Mouse (Mus musculus): ENCODE results near the gene Zfp775.

DNA sequence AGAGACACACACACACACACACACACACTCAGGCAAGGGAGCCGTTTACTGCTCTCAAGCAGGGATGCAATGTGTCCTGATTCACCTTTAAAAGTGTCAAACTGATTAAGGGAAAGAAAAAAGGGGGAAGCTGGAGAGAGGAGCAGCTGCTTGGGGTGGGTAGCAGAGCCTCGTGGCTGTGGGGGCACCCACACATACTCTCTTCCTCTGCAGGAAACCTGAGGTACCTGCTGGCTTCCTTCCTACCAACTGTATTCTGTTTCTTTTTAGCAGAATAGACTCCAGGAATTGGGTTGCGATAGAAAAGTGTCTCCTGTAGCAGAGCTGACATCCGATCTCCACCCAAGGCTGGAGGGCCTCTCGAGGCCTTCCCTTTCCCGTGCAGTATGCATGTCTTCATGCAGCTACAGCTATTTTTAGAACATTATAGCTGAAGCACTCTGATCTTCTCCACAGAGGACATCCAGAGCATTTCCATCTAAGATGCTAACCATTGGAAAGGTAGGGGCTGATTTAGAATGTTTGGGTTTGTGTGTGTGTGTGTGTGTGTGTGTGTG lies 12.6 kb upstream of the Zfp775 start, which contains the start of gene Gm45021:
- TF ChIP-seq GATA1 (IDR thresholded peaks at IDR 0.05; ENCODE audit: low read length): no peak
- no peak for TF ChIP-seq TAL1 (IDR thresholded peaks at IDR 0.05; ENCODE audit: low read length)
